Mouse (Mus musculus): ENCODE results near the gene Gm10491. TPM values are rescaled to one million over a fixed set of nuclear protein-coding genes. Genes with fewer than 3 reads are reported as not detected.
A peak's percentile ranks its signal among the peaks of the same experiment; 100 is the strongest.
"Not testable (repeated sequence)": the region's sequence is repeated elsewhere in the genome, so short reads cannot be mapped to it uniquely, and the experiment has no call there.

Gm10491 gene
- polyA plus RNA-seq, 1 experiment from 2014 or later: not detected

DNA sequence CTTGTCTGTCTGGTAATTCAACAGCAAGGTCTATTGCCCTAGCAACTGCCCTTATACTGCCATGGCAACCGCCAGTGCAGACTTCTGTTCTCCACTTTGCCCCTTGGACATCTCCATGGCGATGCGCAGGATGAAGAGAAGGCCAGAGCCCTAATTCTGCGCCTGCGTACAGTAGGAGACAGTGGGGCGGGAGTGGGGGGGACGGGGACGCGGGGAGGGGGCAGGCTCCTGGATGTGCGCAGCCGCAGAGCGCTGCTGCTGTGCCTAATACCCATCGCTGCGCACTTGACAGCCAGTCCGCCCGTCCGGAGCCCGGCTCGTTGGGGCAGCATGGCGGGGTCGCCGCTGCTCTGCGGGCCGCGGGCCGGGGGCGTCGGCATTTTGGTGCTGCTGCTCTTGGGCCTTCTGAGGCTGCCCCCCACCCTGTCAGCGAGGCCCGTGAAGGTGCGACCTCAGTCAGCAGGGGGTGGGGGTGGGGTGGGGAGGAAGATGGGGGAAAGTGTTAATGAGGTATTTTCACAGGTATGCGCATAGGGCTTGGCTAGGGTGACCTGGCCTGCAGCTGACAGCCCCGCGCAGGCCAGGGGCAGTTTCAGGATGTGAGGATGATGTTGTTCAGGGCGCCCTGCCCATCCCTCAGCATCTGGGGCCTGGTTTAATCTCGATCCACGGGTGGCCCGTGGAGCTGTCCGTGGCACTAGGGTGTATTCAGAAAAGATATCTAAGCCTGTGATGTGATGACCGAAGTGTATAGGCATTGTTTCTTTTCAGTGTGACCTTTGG is 12.2 kb upstream of the Gm10491 start, which contains the start of gene Pcsk1n:
Gene Pcsk1n, plus strand, starts transcription at position 222 of the 783 bp plus-strand sequence.
- H3K36me3 ChIP-seq (replicated peaks): 0 out of 2 replicates have a peak, but pooled peaks cover 2% of the 10 kb centered on the region
- WGBS: 21% methylated on average over 40 of the region's 40 CpGs
- H3K9ac ChIP-seq: peak within 1 kb of the TSS; percentile 65
- H3K4me1 ChIP-seq: peaks cover 14% of the 10 kb centered on the region
- H3K27ac ChIP-seq: peak within 1 kb of the TSS; percentile 83
- H3K9me3 ChIP-seq: no peaks in the 10 kb centered on the region
- no peaks in the 10 kb centered on the region for H3K27me3 ChIP-seq (replicated peaks)
- H3K4me2 ChIP-seq: peak within 1 kb of the TSS; percentile 68
- peak; percentile 92 for ATAC-seq (replicated peaks)
- peak within 1 kb of the TSS; percentile 53 for H3K4me3 ChIP-seq

DNA sequence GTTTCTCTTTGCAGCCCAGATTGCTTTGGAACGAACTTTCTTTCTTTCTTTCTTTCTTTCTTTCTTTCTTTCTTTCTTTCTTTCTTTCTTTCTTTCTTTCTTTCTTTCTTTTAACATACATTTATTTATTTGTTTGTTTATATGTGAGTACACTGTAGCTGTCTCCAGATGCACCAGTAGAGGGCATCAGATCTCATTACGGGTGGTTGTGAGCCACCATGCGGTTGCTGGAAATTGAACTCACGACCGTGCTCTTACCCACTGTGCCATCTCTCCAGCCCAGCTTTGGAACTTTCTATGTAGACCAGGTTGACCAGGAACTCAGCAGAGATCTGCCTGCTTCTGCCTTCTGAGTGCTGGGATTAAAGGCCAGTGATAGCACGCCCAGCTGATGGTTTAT is 10.3 kb upstream of the Gm10491 start:
- H3K27me3 ChIP-seq (replicated peaks); H3K9me3 ChIP-seq; H3K27ac ChIP-seq; H3K36me3 ChIP-seq (replicated peaks); ATAC-seq (replicated peaks); H3K4me3 ChIP-seq; H3K4me2 ChIP-seq; H3K9ac ChIP-seq: not testable (repeated sequence)
- 75% methylated on average over 6 of the region's 6 CpGs for WGBS
- H3K4me1 ChIP-seq: peaks cover 13% of the 10 kb centered on the region

DNA sequence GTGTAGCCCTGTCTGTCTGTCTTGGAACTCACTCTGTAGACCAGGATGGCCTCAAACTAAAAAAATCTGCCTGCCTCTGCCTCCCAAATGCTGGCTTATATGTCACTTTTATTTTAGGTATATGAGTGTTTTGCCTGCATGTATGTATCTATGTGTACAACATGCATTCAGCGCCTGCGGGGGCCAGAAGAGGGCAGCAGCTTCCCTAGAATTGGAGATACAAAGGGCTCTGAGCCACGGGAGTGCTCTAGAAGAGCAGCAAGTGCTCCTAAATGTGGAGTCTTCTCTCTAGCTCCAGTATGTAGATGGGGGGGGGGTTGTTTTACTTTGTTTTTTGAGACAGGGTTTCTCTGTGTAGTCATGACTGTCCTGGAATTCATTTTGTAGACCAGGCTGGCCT is 8.0 kb upstream of the Gm10491 start:
- H3K4me1 ChIP-seq; H3K4me2 ChIP-seq; ATAC-seq (replicated peaks); H3K9me3 ChIP-seq; H3K4me3 ChIP-seq; H3K9ac ChIP-seq; H3K27ac ChIP-seq; H3K36me3 ChIP-seq (replicated peaks); H3K27me3 ChIP-seq (replicated peaks): not testable (repeated sequence)
- 33% methylated on average over 3 of the region's 3 CpGs for WGBS

DNA sequence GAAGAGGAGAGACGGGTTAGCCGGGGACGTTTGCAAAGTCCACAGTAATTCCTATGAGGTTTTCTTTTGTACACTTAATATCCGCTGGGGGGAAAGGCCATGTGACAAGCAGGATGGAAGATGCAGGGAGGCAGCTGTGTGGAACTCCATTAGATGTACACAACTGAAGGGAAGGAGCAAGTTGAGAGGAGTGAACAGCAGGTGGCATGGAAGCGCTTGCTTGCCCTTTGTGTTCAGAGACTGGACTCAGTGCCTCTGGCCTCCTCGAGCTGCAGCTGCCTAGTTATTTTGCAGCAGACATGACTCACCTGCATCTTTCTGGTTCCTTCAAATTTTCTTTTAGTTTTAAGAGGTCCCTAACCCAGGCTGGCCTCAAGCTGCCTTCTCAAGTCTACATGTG is 2.8 kb upstream of the Gm10491 start:
- no peaks in the 10 kb centered on the region for H3K27me3 ChIP-seq (replicated peaks)
- ATAC-seq (replicated peaks): peak; percentile 60
- no peak overlapping the region for H3K4me3 ChIP-seq
- no peak overlapping the region for H3K27ac ChIP-seq
- H3K9me3 ChIP-seq: no peaks in the 10 kb centered on the region
- H3K9ac ChIP-seq: no peak overlapping the region
- H3K4me2 ChIP-seq: no peak overlapping the region
- H3K36me3 ChIP-seq (replicated peaks): no peaks in the 10 kb centered on the region
- WGBS: 42% methylated on average over 6 of the region's 6 CpGs
- H3K4me1 ChIP-seq: no peaks in the 10 kb centered on the region

DNA sequence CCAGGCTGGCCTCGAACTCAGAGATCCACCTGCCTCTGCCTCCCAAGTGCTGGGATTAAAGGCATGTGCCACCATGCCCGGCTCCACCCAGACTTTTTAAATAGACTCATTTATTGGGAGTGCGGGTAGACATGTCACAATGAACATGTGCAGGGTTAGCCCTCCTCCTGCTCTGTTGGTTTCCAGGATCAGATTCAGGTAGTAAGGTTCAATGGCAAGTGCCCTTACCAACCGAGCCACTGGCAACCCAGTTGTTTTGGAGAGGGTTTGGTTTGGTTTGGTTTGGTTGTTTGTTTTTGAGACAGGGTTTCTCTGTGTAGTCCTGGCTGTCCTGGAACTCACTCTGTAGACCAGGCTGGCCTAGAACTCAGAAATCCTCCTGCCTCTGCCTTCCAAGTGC is 1.6 kb upstream of the Gm10491 start, which contains the start of gene Gm10490:
Gene Gm10490, plus strand, starts transcription at position 301 of the 400 bp plus-strand sequence.
- WGBS: 95% methylated on average over 4 of the region's 4 CpGs
- not testable (repeated sequence) for ATAC-seq (replicated peaks); H3K4me2 ChIP-seq; H3K9ac ChIP-seq; H3K4me1 ChIP-seq; H3K27me3 ChIP-seq (replicated peaks); H3K9me3 ChIP-seq; H3K36me3 ChIP-seq (replicated peaks); H3K27ac ChIP-seq; H3K4me3 ChIP-seq

DNA sequence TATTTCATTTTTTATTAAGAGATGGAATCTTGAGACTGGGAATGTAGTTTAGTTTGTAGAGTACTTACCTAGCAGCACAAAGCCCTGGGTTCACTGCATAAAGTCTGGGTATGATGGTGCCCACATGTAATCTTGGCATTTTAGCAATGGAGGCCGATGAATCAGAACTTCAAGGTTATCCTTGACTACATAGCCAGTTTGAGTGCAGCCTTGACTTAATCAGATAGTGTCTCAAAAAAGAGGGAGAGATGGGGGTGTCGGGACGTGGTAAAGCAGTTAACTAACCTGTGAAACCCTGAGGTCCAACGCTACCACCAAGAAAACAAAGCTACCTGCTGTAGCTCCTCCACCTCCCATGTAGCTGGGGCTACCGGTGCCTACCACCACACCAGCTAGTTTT is 3.2 kb downstream of the Gm10491 start:
- H3K4me2 ChIP-seq: no peak overlapping the region
- 97% methylated on average over 5 of the region's 5 CpGs for WGBS
- no peak for ATAC-seq (replicated peaks)

DNA sequence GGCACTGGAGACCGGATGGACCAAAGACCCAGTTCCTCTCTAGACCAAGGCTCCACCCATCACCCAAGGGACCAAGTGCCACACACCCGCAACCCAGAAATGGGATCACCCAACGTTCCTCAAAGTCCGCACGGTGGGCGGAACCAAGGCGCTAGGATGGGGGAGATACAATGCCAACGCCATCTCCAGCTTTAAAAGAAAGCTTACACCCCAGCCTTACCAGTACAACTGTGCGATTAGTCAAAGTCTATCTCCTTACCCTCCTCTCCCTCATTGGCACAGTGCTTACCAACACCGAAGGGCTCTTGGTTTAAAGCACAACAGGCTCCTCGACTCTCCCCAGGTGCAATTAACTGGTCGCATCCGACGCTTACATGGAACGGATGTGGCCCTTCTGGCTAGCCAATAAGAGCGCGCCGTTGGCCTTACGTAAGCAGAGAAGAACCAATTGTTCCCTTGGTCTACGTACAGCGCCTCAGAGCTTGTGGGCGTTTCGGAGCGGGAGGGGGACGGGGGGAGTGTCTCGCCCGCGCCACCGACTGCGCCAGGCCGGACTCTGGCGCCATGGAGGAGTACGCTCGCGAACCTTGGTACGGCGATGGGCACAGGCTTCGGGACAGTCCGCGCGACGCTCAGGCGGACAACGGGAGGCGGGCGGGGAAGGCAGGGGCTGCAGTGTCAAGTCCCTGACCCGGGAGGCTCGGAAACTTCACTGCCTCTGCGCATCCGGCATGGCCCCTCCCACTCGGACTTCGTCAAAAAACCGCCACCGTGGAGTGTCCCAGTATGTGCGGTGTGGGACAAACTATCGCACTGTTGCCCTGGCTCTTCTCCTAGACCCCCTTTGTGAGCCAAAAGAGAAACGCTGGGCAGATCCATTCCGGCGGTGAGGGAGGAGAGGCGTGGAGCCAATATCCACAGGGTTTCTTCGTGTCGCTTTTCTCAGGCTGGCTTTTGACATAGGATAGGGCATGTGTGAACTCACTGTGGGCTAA is 8.5 kb downstream of the Gm10491 start, which contains the start of the genes Pqbp1 and Timm17b:
Gene Pqbp1, minus strand, starts transcription at position 390 of the 995 bp plus-strand sequence.
Gene Timm17b, plus strand, starts transcription at position 478 of the 995 bp plus-strand sequence.
- Histone ChIP-seq H3K27ac (peak within 1 kb of the TSS; percentile 92), H3K9ac (peak within 1 kb of the TSS; percentile 55), H3K4me3 (peak within 1 kb of the TSS; percentile 60), H3K9me3 (no peaks in the 10 kb centered on the region), H3K27me3 (replicated peaks) (no peaks in the 10 kb centered on the region), H3K4me1 (peaks cover 13% of the 10 kb centered on the region), H3K4me2 (peak within 1 kb of the TSS; percentile 54), H3K36me3 (replicated peaks) (no peaks in the 10 kb centered on the region; the same call in 1 of the 2 replicates)
- peak; percentile 99 for ATAC-seq (replicated peaks)
- WGBS: 19% methylated on average over 58 of the region's 62 CpGs

More for the DNA sequence above, 3.2 kb downstream of the Gm10491 start:
- Histone ChIP-seq H3K27ac (no peak overlapping the region), H3K4me1 (peaks cover 5% of the 10 kb centered on the region; the same call in 1 of the 2 replicates), H3K9ac (no peak overlapping the region), H3K4me3 (no peak overlapping the region), H3K9me3 (no peaks in the 10 kb centered on the region), H3K36me3 (replicated peaks) (no peaks in the 10 kb centered on the region), H3K27me3 (replicated peaks) (no peaks in the 10 kb centered on the region)

DNA sequence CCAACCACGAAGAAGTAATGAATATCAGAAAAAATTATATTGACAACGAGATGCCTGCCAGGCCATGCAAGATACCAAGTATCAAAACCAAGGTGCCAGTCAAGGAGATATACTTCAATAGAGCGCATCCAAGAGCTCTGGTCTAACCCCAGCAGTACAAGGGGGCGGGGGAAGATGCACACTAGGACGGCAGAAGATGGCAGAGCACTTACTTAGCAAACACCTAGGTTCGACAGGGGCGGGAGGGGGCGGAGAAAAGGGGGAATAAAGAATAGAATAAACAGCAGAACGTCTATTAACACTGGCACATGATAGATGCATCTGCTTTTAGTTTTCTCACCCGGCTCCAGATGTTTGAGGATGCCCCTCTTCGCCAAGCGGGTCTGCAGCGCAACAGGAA is 9.4 kb downstream of the Gm10491 start:
- peak overlapping the region; percentile 52 for H3K9ac ChIP-seq

DNA sequence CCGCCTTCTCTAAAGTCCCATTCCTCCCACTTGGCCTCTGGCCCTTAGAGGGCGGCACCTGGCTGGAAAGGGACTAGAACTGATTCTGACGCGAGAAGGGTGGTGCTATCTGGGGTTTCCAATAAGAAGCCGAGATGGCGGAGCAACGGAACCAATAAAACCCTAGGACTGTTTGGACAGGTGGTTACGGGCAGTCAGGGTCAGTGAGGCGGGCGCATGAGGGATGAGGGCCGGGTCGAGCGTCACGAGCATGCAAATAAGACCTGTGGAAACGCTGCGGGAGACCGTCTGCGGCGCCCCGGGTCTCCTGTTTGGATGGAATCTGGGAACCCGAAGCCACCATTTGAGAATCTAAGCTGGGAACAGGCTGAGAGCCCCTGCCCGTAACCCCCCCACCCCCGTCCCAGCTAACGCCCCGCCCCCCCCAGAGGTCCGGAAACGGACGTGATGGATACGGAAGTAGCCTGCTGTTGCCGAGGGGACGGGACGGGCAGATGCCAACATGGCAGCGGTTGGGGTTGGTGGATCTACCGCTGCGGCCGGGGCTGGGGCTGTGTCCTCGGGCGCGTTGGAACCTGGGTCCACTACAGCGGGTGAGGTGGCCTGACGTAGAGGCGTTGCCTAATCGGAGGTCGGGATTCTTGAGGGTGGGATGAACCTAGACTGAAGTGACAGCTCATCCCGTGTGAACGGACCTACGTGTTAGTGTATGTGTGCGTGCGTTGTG is 23.6 kb downstream of the Gm10491 start, which contains the start of gene Slc35a2:
Gene Slc35a2, plus strand, starts transcription at position 188 of the 727 bp plus-strand sequence.
- no peaks in the 10 kb centered on the region for H3K27me3 ChIP-seq (replicated peaks)
- peak within 1 kb of the TSS; percentile 56 for H3K4me3 ChIP-seq
- peaks cover 17% of the 10 kb centered on the region for H3K4me1 ChIP-seq
- H3K4me2 ChIP-seq: peak within 1 kb of the TSS; percentile 56
- no peaks in the 10 kb centered on the region for H3K36me3 ChIP-seq (replicated peaks)
- peak within 1 kb of the TSS; percentile 91 for H3K27ac ChIP-seq
- H3K9ac ChIP-seq: peak within 1 kb of the TSS; percentile 48
- no peaks in the 10 kb centered on the region for H3K9me3 ChIP-seq
- WGBS: 21% methylated on average over 48 of the region's 49 CpGs
- peak; percentile 90 for ATAC-seq (replicated peaks)

More for the DNA sequence above, 9.4 kb downstream of the Gm10491 start:
- Histone ChIP-seq H3K36me3 (replicated peaks) (no peaks in the 10 kb centered on the region; the same call in 1 of the 2 replicates), H3K27me3 (replicated peaks) (no peaks in the 10 kb centered on the region), H3K4me1 (peaks cover 13% of the 10 kb centered on the region), H3K4me2 (peak overlapping the region; percentile 54), H3K9me3 (no peaks in the 10 kb centered on the region), H3K27ac (peak overlapping the region; percentile 92), H3K4me3 (peak overlapping the region; percentile 60)
- no peak for ATAC-seq (replicated peaks)
- WGBS: 38% methylated on average over 13 of the region's 13 CpGs

DNA sequence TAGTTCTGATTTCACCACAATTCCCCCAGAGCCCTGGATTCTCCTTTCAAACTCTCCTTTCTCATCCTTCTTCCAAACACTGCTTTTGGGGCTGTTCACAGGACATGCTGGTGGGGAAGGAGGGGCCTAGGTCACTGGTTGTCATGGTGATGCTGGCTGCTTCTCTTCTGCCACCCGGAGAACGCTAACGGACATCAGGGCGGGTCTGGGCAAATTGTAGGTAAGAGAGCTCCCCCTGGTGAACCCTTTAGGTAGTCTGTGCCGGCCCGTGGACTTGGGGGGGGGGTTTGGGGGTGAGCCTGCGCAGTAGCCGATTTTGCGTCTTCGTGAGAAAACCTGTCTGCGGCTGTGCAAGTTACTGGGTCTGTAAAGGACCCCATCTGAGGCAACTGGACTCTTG is 27.8 kb downstream of the Gm10491 start:
- H3K36me3 ChIP-seq (replicated peaks): no peaks in the 10 kb centered on the region
- H3K4me1 ChIP-seq: peaks cover 12% of the 10 kb centered on the region
- no peaks in the 10 kb centered on the region for H3K9me3 ChIP-seq
- no peak overlapping the region for H3K9ac ChIP-seq
- peak overlapping the region; percentile 79 for H3K4me2 ChIP-seq
- H3K27me3 ChIP-seq (replicated peaks): no peaks in the 10 kb centered on the region
- 17% methylated on average over 11 of the region's 11 CpGs for WGBS
- H3K4me3 ChIP-seq: peak overlapping the region; percentile 60
- peak overlapping the region; percentile 49 for H3K27ac ChIP-seq
- peak; percentile 49 for ATAC-seq (replicated peaks)

DNA sequence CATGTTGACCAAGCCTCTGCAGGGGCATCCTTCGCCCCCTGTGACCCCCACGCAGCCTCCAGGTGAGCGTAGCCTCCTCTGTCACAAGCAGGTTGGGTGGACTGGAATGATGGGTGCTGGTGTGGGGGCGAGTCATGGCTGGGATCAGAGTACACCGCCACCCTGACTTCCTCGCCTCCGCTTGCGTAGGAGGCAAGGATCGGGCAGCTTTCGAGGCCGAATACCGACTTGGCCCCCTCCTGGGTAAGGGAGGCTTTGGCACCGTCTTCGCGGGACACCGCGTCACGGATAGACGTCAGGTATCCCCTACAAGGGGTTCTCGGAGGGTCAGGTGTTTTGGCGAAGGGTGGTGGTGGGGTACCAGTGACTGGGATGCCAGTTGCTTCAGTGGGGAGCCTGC is 29.1 kb downstream of the Gm10491 start:
- ATAC-seq (replicated peaks): peak; percentile 46
- Histone ChIP-seq H3K27ac (peak overlapping the region; percentile 79), H3K4me1 (peaks cover 10% of the 10 kb centered on the region), H3K4me2 (peak overlapping the region; percentile 79), H3K36me3 (replicated peaks) (no peaks in the 10 kb centered on the region), H3K4me3 (peak overlapping the region; percentile 60), H3K9ac (peak overlapping the region; percentile 68), H3K27me3 (replicated peaks) (no peaks in the 10 kb centered on the region), H3K9me3 (no peaks in the 10 kb centered on the region)
- WGBS: 24% methylated on average over 21 of the region's 21 CpGs
